Mouse (Mus musculus): Measurements from ENCODE around the gene Zfp954. TPM values are rescaled to one million over a fixed set of nuclear protein-coding genes. Genes with fewer than 3 reads are reported as not detected.

The Zfp954 gene
- polyA plus RNA-seq, 1 experiment from 2014 or later: 14.5 TPM

DNA sequence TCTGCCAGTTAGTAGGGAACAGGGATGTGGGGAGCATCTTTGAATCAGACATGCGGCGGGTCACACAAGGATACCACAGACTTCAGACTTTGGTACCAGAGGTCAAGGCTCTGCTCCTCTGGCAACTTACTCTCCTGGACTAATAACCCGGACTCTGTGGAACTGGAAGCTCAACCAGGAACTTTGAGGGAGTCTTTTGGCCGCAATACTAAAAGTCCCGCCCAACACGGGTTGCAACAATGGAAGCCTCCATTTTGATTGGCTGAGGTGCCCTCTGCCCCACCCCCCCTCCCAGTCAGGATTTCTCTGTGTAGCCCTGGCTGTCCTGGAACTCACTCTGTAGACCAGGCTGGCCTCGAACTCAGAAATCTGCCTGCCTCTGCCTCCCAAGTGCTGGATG is 12.8 kb downstream of the Zfp954 start:
- Histone ChIP-seq H3K27ac (ENCODE audit: low read depth, low read length) (no peak overlapping the region), H3K36me3 (ENCODE audit: control insufficient read depth, insufficient read depth, low read length) (no peaks in the 10 kb centered on the region; the same call in 1 of the 2 replicates), H3K4me2 (ENCODE audit: low read depth, low read length, severe bottlenecking) (no peak overlapping the region), H3K4me3 (ENCODE audit: low read depth, low read length) (no peak overlapping the region), H3K9me3 (ENCODE audit: control insufficient read depth, low read length) (no peaks in the 10 kb centered on the region; the same call in 1 of the 2 replicates), H3K9ac (ENCODE audit: low read length) (no peak overlapping the region), H3K4me1 (replicated peaks; ENCODE audit: control insufficient read depth, insufficient read depth, low read length) (no peaks in the 10 kb centered on the region), H3K27me3 (ENCODE audit: control insufficient read depth, insufficient read depth, low read length) (no peaks in the 10 kb centered on the region)
- ATAC-seq (replicated peaks; ENCODE audit: low FRiP score) (no peak), DNase-seq (ENCODE audit: low spot score) (no peak)
- 95% methylated on average over 7 of the region's 7 CpGs for WGBS

Other genes starting within 250 kb of the Zfp954 start
- not detected in 2 replicates for gene Aurkc, start 126.2 kb downstream of the Zfp954 start, polyA plus RNA-seq (2014; fragmentation: Nextera tagmentation; extraction: Ambion mirVana)
- 6.2 and 8.1 TPM in 2 replicates for gene Zfp773, start 15.3 kb upstream of the Zfp954 start, polyA plus RNA-seq (2014; fragmentation: Nextera tagmentation; extraction: Ambion mirVana)
- 2.5 and 3.5 TPM in 2 replicates for gene Zfp418, start 49.8 kb upstream of the Zfp954 start, polyA plus RNA-seq (2014; fragmentation: Nextera tagmentation; extraction: Ambion mirVana)
- 10.8 and 11.3 TPM in 2 replicates for gene Zfp772, start 88.5 kb upstream of the Zfp954 start, polyA plus RNA-seq (2014; fragmentation: Nextera tagmentation; extraction: Ambion mirVana)
- 0.24 and 0.45 TPM in 2 replicates for gene Vmn2r29, start 125.8 kb upstream of the Zfp954 start, polyA plus RNA-seq (2014; fragmentation: Nextera tagmentation; extraction: Ambion mirVana)
- gene Gm45844, start 156.8 kb upstream of the Zfp954 start, polyA plus RNA-seq (2014; fragmentation: Nextera tagmentation; extraction: Ambion mirVana): 2.0 and 3.2 TPM in 2 replicates
- 52.2 and 53.8 TPM in 2 replicates for gene Clcn4, start 179.4 kb upstream of the Zfp954 start, polyA plus RNA-seq (2014; fragmentation: Nextera tagmentation; extraction: Ambion mirVana)
- not detected in 2 replicates for gene Vmn2r30, start 216.1 kb upstream of the Zfp954 start, polyA plus RNA-seq (2014; fragmentation: Nextera tagmentation; extraction: Ambion mirVana)

All from forebrain, embryonic 11.5 days (tissue).